Mouse (Mus musculus) thymus, postnatal 0 days (tissue): Measurements from ENCODE around the gene Acly. TPM values are rescaled to one million over a fixed set of nuclear protein-coding genes. Genes with fewer than 3 reads are reported as not detected.
A peak's percentile ranks its signal among the peaks of the same experiment; 100 is the strongest.

Source experiments
- DNase-seq: peaks from one replicate; pipeline ENCODE4 v3.0.0-alpha.2; 2015; ENCODE audit warnings: low spot score
- polyA plus RNA-seq: library from polyadenylated mRNA; unstranded; fragments of >200 nt; fragmentation: Nextera tagmentation; extraction: Ambion mirVana; gene quantifications from 2 replicates; pipeline ENCODE4 v1.2.1, GENCODE M21; 2015

Acly gene
- polyA plus RNA-seq, 1 experiment from 2014 or later = 99.2 TPM

- DNase-seq = no peak
Measured at GRCm38 (mm10) chr11:100512384-100512783, 15.4 kb downstream of the Acly start.

DNA sequence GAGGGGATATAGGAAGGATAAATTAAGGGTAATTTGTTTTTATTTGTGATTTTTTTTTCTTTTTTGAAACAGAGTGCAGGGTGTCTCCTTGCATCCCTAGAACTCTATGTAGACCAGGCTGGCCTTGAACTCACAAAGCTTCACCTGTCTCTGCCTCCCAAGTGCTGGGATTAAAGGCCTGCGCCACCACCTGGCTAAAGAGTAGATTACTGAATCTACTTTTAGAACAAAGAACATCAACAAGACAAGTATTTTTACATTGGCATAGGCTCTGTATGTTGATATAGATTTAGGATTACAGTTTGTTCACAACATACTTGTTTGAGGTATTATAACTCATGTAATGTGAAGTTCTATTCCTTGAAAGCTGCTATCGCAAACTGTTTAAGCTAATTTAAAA, 17.2 kb downstream of the Acly start:
- no peak for DNase-seq

GRCm38 (mm10) chr11:100505997-100506396, 21.8 kb downstream of the Acly start:
- DNase-seq = no peak

DNA sequence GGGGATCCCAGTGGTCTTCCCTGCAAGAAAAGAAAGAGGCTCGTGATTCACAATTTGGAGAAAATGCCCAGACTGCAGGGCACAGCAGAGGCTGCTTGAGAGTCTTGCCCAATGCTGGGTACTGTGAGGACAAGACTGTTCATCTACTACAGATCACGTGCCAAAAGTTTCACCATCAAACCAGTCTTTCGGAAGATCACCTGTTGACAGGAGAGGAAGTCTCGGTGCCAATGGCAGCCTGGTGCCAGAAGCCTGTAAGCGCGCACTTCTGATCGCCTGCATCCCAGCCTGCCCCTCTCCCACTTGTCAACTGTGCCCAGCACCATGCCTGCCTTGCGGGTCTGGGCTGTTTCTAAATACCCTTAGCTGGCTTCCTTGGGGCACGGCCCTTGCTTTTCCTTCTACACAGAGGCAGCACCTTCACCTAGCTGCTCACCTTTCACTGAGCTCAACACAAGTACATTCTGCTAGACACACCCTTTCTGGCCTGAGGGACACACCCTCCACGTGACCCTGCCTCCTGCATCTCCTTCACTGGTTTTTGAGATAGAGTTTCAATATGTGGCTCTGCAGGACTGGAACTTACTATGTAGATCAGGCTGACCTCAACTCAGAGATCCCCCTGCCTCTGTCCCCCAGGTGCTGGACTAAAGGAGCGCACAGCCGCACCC, 22.7 kb downstream of the Acly start:
- no peak for DNase-seq

DNA sequence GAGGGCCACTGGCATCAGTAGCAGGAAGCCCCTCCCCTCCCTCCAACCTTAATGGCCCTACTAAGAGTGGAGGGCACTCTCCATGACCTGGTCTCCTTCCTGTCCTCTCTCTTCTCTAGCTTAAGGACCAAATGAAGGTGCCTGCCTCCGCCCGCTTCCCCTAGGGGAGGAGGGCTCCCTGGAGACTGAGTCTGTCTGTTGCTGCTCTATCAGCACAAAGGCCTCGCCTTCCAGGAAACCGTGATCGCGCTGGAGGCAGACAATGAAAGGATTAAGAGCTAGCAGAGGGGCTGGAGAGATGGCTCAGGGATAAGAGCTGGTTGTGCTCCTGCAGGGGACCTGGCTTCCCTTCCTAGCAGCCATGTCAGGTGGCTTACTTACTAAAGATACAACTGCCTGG, 26.5 kb downstream of the Acly start:
- no peak for DNase-seq

DNA sequence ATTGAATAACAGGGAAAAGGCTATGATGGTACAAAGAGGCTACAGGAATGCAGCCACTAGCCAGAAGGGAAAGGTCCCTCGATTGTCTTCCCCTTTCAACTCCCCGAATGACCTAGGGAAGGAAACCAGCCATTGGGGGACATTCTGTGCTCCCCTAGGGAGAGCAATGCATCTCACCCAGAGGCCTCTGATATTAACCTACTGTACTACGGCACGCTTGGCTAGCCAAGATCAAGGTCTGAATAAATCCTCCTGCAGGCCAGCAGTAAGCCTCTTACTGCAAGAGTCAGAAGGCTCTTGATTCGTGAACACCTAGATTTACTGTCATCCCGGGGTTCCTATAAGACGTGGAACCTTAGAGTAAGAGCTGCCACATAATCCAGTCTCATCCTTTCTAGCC, 27.1 kb downstream of the Acly start:
- DNase-seq = no peak

- no peak for DNase-seq
Measured at GRCm38 (mm10) chr11:100500241-100500640, 27.6 kb downstream of the Acly start.

GRCm38 (mm10) chr11:100493771-100494170, 34.0 kb downstream of the Acly start:
- DNase-seq = no peak

GRCm38 (mm10) chr11:100490951-100491350, 36.8 kb downstream of the Acly start:
- no peak for DNase-seq

GRCm38 (mm10) chr11:100485801-100486538, 41.8 kb downstream of the Acly start:
- peak; percentile 56 for DNase-seq

DNA sequence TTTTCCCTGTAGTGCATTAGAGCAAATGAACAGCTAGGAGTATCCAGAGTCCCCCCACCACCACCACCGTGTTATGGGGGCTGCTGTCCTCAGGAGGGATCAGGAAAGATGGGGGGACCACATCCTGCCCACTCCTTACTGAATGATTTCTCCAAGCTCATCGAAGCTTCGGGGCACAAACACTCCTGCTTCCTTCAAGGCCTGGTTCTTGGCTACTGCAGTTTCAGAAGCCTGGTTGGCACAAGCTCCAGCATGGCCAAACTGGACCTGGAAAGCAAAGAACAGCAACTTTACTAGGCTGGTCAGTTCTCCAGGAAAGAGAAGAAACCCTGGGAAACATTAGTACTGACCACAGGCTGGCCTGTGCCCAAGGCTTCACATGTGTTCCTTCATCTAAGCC, 43.3 kb downstream of the Acly start:
- no peak for DNase-seq

DNA sequence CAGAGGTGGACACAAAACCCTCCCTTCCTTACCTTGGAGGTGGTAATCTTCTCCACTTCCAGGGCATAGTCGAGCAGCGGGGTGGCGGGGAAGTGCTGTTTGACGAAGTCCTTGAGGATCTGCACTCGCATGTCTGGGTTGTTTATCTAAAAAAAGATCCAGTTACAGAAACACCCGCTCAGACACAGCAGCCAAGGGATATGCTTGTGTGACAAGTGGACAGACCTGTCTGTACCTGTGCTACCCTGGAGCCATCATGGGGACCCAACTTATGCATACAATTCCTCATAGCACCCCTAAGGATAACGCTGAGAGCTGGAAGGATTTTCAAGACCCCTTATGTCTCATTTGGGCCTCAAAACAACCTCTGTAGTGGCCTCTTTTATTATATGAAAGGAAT, 48.6 kb downstream of the Acly start:
- DNase-seq = no peak

DNA sequence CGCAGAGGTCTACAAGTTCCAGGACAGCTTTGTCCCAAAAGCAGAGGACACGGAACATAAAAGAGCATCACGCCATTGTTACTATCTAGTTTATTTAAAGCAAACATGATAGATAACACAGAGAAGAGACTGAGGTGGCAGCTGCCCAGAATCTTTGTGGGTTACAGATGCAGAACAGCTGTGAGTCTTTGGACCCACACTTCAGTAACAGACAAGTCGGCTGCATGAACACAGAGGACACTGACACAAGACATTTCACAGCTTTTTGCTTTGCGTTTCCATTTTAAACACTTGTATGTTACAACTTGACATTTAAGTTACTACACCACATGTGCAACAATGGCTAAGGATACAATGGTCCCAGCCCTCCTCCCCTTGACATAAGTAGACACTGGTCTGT, 51.5 kb downstream of the Acly start:
- no peak for DNase-seq

- DNase-seq = no peak
Measured at GRCm38 (mm10) chr11:100472935-100473295, 54.9 kb downstream of the Acly start.

- DNase-seq = peak; percentile 96
Measured at GRCm38 (mm10) chr11:100472197-100472934, 55.4 kb downstream of the Acly start, which contains the start of gene Klhl11. Gene Klhl11 (minus strand): TSS chr11:100472741.

DNA sequence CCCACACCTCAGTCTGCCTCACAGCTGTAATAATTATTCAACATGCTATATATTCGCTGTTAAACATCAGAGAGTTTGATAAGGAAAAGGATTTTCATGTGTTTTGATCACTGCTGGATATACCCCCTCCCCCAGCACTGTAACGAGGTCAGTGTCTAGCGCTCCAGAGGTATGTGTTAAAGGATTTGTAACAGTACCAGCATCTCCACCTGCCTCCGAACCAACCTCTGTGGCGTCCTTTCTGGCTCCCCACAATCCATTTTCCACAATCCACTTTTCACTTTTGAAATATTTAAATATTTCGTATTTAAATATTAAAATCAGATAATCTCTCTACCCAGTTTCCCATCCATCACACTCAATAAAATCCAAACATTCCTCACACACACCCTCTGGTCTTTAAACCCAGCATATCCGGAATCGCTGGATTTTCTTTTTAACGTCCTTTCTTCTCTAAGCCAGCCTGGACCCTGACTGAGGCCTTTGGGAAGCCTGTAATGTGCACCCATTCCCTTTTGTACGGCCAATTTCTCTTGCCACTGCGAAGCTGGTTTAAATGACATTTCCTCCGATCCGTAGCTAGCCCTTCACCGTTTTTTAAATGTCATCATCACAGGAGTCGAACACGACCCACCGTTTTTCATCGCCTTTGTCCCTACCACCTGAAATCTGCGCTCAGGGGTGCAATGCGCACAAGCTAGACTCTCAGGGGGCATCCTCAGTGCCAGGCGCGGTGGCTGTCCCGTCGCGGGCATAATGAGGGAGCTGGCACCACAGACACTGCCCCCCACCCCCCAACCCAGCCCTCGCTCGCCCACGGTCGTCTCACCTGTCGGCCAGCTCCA, 56.2 kb downstream of the Acly start:
- no peak for DNase-seq

GRCm38 (mm10) chr11:100465833-100466232, 62.0 kb downstream of the Acly start:
- DNase-seq = no peak

DNA sequence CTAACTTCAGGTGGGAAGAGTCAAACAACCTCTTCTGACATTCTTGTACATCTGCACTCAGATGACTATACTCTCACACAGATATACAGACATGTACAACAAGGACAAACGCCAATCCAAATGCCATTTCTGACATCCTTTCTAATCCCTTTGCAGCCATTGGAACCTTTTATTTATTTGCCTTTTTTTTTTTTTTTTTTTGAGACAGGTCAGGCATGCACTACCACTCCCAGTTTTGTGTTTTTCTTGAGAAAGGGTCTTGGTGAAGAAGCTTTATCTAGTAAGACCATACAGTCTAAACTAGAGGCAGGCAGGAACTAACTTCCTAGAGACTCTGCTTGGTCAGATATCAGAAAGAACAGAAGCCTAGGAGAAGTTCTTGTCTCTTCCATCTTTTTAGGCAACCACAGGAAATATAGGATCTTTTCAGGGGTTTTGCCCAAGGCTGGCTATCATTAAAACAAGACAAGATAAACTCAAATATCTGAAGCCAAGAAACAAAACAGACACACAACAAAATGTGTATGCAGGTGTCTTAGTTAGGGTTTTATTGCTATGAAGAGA, 62.5 kb downstream of the Acly start:
- DNase-seq = no peak

DNA sequence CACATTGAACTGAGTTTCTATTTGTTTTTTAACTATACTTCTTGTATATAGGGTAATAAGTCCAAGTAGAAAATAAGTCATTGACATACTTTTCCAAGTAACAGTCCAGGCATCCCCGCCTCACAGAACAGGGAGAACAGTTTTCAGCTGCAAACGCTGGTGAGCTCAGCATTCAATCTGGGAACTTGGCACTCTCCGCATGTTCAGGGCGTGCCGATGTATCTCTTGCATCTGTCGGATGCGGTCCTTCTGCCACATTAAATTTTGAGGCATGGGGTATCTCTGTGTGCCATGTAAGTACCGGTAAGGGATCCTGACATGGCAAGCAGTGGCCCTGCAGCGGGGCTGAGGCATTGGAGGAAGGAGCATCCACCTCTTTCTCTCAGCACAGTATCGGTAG, 65.1 kb downstream of the Acly start:
- DNase-seq = no peak

DNA sequence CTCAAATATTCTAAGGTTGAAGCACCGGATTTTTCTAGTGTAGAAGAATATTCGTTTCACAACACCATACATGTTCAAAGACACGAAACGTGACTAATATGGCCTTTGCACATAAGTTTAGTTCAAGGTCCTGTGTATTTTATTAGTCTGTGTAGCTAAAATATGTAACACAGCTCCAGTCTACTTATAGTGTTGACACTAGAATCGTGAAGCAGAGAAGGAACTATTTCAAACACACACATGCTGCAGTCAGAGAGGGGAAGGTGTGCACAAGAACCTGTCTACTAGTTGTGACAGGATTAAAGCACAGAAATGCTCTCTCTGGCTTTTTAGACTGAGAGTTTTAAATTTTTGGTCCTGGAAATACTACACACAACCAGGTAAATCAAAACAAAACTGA, 70.1 kb downstream of the Acly start:
- no peak for DNase-seq

DNA sequence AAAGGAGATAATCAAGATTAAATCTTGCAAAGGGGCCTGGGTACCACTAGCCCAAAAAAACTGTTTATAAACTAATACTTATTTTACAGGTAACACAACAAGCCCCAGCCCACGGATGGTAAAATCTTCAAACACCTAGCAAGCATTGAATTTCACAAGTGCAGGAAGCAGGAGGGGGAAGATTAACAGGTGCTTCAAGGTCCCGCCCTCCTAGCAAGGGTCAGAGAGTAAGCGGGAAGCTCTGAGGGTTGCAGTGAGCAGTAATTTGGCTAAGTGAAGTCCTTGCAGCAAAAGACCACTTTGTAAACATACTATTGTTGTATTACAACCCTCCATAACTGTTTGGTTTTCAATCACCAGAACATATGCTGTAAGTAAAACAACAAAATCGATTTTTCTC, 70.6 kb downstream of the Acly start:
- DNase-seq = no peak
